Comparison of ENCODE assay signal across 8 mouse cellular contexts in the genomic region with DNA sequence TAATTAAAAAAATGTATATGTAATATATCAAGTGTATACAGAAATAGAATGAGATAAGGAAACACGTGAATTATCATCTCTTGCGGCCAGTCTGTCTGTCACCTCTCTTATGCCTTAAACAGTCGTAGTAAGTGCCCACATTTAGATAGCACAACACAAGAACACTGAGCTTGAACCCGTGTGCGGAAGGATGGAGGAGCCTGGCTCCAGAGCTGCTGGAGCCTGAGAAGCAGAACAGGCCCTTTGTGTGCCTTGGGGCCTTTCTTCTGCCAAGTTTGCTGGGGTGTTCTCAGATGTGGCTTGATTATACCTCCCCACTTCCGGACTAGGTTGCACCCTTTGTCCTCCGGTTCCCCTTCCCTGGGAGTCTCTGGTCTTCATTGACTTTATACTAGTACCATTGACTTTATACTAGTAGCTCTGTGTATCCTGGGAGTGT. TPM values are rescaled to one million over a fixed set of nuclear protein-coding genes. Genes with fewer than 3 reads are reported as not detected.
DNase-seq lines count a peak whose midpoint lies in the region; ATAC-seq lines count a peak whose summit lies in the region.

No protein-coding gene starts in this region.

- H3K9me3 ChIP-seq in embryonic facial prominence, embryonic 10.5 days: peaks cover 10% of the 10 kb centered on the region
- H3K9me3 ChIP-seq in heart, embryonic 16.5 days (replicated peaks; ENCODE audit: control insufficient read depth, low read length): no peaks in the 10 kb centered on the region; the same call in 1 of the 2 replicates
- no peaks in the 10 kb centered on the region for H3K9me3 ChIP-seq in limb, embryonic 13.5 days
- H3K9me3 ChIP-seq in midbrain, embryonic 13.5 days: no peaks in the 10 kb centered on the region

- H3K9ac ChIP-seq in heart, embryonic 16.5 days (ENCODE audit: low read length): peak overlapping the region; percentile 51; the same call in 1 of the 2 replicates
- no peak overlapping the region for H3K9ac ChIP-seq in limb, embryonic 13.5 days
- peak overlapping the region; percentile 19; the same call in 1 of the 2 replicates for H3K9ac ChIP-seq in midbrain, embryonic 13.5 days (replicated peaks)

- peak overlapping the region; percentile 90 for H3K27ac ChIP-seq in embryonic facial prominence, embryonic 10.5 days (replicated peaks)
- H3K27ac ChIP-seq in heart, embryonic 16.5 days (ENCODE audit: low read length): peak overlapping the region; percentile 86
- peak overlapping the region; percentile 87 for H3K27ac ChIP-seq in limb, embryonic 13.5 days
- peak overlapping the region; percentile 95 for H3K27ac ChIP-seq in midbrain, embryonic 13.5 days

- peak; percentile 46 for ATAC-seq in heart, embryonic 16.5 days (replicated peaks; ENCODE audit: extremely low read depth, insufficient read depth, low FRiP score)
- ATAC-seq in limb, embryonic 13.5 days (ENCODE audit: low FRiP score, low read depth): no peak
- ATAC-seq in midbrain, embryonic 13.5 days: no peak

- H3K4me3 ChIP-seq in embryonic facial prominence, embryonic 10.5 days: peak overlapping the region; percentile 40; the same call in 1 of the 2 replicates
- H3K4me3 ChIP-seq in heart, embryonic 16.5 days (ENCODE audit: low read length): no peak overlapping the region
- H3K4me3 ChIP-seq in limb, embryonic 13.5 days: no peak overlapping the region
- H3K4me3 ChIP-seq in midbrain, embryonic 13.5 days (replicated peaks): no peak overlapping the region

- peak; percentile 37 for DNase-seq in spleen, postnatal 10 days (ENCODE audit: low spot score in 2 of 2)
- DNase-seq in spleen, adult 12 weeks (ENCODE audit: low spot score): no peak
- peak; percentile 30 for DNase-seq in embryonic facial prominence, embryonic 10.5 days (ENCODE audit: low spot score)
- DNase-seq in thymus, postnatal 4 days: peak; percentile 67
- no peak for DNase-seq in layer of hippocampus, adult 9-11 months

- no peaks in the 10 kb centered on the region for H3K27me3 ChIP-seq in embryonic facial prominence, embryonic 10.5 days (replicated peaks; ENCODE audit: low read depth, poor library complexity, severe bottlenecking)
- H3K27me3 ChIP-seq in heart, embryonic 16.5 days (ENCODE audit: control insufficient read depth, insufficient read depth, low read length): no peaks in the 10 kb centered on the region
- no peaks in the 10 kb centered on the region for H3K27me3 ChIP-seq in limb, embryonic 13.5 days
- no peaks in the 10 kb centered on the region for H3K27me3 ChIP-seq in midbrain, embryonic 13.5 days

- peaks cover 25% of the 10 kb centered on the region for H3K36me3 ChIP-seq in embryonic facial prominence, embryonic 10.5 days (replicated peaks)
- H3K36me3 ChIP-seq in heart, embryonic 16.5 days (ENCODE audit: control insufficient read depth, insufficient read depth): no peaks in the 10 kb centered on the region
- H3K36me3 ChIP-seq in limb, embryonic 13.5 days: peaks cover 5% of the 10 kb centered on the region
- peaks cover 9% of the 10 kb centered on the region; the same call in 1 of the 2 replicates for H3K36me3 ChIP-seq in midbrain, embryonic 13.5 days

- H3K4me2 ChIP-seq in heart, embryonic 16.5 days (ENCODE audit: low read depth, low read length): peak overlapping the region; percentile 35
- peak overlapping the region; percentile 30; the same call in 1 of the 2 replicates for H3K4me2 ChIP-seq in limb, embryonic 13.5 days (replicated peaks)
- no peak overlapping the region for H3K4me2 ChIP-seq in midbrain, embryonic 13.5 days (replicated peaks)

- 55% methylated on average over 7 of the region's 7 CpGs for WGBS in embryonic facial prominence, embryonic 10.5 days
- WGBS in heart, embryonic 16.5 days: 17% methylated on average over 7 of the region's 7 CpGs
- WGBS in limb, embryonic 13.5 days: 65% methylated on average over 7 of the region's 7 CpGs
- 55% methylated on average over 7 of the region's 7 CpGs for WGBS in midbrain, embryonic 13.5 days

- peaks cover 35% of the 10 kb centered on the region for H3K4me1 ChIP-seq in embryonic facial prominence, embryonic 10.5 days
- H3K4me1 ChIP-seq in heart, embryonic 16.5 days (ENCODE audit: control insufficient read depth, insufficient read depth, low read length): peaks cover 36% of the 10 kb centered on the region
- H3K4me1 ChIP-seq in limb, embryonic 13.5 days: peaks cover 21% of the 10 kb centered on the region
- peaks cover 31% of the 10 kb centered on the region for H3K4me1 ChIP-seq in midbrain, embryonic 13.5 days (replicated peaks)

RNA-seq across cellular contexts. Expression of gene Atf7ip, which starts 25.8 kb away (rescaled TPM):
- polyA plus RNA-seq in embryonic facial prominence, embryonic 10.5 days (2016; fragmentation: Nextera tagmentation; extraction: Ambion mirVana): 48.0 and 50.9 TPM in 2 replicates
- 27.9 and 31.4 TPM in 2 replicates for polyA plus RNA-seq in heart, embryonic 16.5 days (2015; fragmentation: Nextera tagmentation; extraction: Ambion mirVana)
- polyA plus RNA-seq in limb, embryonic 13.5 days (2015; fragmentation: Nextera tagmentation; extraction: Ambion mirVana): 40.4 and 42.2 TPM in 2 replicates
- polyA plus RNA-seq in midbrain, embryonic 13.5 days (2015; fragmentation: Nextera tagmentation; extraction: Ambion mirVana): 48.5 and 49.9 TPM in 2 replicates

Comparison
In these comparisons a context has a peak if more than half of its experiments do, and no peak if none do; other contexts are left out.
1. DNase-seq: peak in spleen, postnatal 10 days (2 of 2), embryonic facial prominence, embryonic 10.5 days (single experiment) and thymus, postnatal 4 days (single experiment); none in spleen, adult 12 weeks (single experiment) and layer of hippocampus, adult 9-11 months (single experiment).
2. Peak in every context shown above with its lines, with median percentiles within 50 percentile points of each other: H3K27ac ChIP-seq.